Mouse (Mus musculus) lung, adult 2 months (tissue): ENCODE measurements around the gene Ndufa4l2.

Source experiments
- CTCF ChIP-seq: fragments of 200-500 bp; IDR thresholded peaks from 2 replicates; pipeline ENCODE4 v1.5.1; 2011; ENCODE audit warnings: mild to moderate bottlenecking, low read length, control low read depth; ENCODE audit not compliant: insufficient read depth
- POLR2A ChIP-seq: fragments of 200-500 bp; IDR thresholded peaks from 2 replicates; pipeline ENCODE4 v1.6.1; 2011; ENCODE audit warnings: low read depth, mild to moderate bottlenecking, control low read depth, low read length, borderline replicate concordance; ENCODE audit errors: extremely low read depth

DNA sequence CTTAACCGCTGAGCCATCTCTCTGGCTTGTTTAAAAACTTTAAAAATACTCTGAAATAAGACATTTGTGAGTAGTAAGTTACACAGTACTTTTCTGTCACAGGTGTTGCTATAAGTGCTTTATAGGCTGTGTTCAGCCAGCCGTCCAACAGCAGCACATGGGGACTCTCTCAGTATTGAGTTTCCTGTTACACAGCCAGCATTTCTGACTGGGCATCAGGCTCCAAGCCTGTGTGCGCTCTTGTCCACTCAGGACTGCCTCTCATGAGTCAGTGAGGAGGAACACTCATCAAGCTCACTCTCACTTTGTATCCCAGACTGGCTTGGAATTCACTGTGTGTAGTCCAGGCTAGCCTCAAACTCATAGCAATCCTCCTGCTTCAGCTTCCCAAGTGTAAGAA is 18.6 kb upstream of the Ndufa4l2 start:
- TF ChIP-seq CTCF: no peak
- TF ChIP-seq POLR2A: no peak
